Mouse (Mus musculus): ENCODE measurements around the gene Mns1. TPM values are rescaled to one million over a fixed set of nuclear protein-coding genes. Genes with fewer than 3 reads are reported as not detected.
A peak's percentile ranks its signal among the peaks of the same experiment; 100 is the strongest.

The Mns1 gene
- total RNA-seq, 4 experiments from 2014 or later: 0.12 to 0.22 (median 0.14) TPM; not detected in 1

- no peak for DNase-seq (ENCODE audit: low spot score)
Observed at GRCm38 (mm10) chr9:72468616-72469015, 30.8 kb downstream of the Mns1 start.

DNA sequence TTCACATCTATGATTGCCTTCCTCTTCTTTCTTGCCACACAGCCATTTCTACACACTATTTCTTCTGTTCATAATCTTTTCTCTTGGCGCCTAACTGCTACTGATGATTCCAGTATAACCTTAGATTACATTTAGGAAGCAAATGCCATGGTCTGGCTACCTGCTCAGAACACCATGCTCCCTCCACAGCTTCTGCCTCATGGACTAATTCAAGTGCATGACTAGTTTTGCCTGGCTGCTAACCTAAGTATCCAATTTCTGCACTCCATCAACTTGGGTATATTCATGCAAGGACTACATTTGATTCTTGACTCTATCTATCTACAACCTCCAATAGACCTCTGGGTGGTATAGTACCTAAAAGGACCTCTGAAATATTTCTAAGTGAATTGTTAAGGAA, 32.0 kb downstream of the Mns1 start:
- no peak for DNase-seq (ENCODE audit: low spot score)

GRCm38 (mm10) chr9:72475511-72475910, 37.7 kb downstream of the Mns1 start:
- no peak for DNase-seq (ENCODE audit: low spot score)

DNA sequence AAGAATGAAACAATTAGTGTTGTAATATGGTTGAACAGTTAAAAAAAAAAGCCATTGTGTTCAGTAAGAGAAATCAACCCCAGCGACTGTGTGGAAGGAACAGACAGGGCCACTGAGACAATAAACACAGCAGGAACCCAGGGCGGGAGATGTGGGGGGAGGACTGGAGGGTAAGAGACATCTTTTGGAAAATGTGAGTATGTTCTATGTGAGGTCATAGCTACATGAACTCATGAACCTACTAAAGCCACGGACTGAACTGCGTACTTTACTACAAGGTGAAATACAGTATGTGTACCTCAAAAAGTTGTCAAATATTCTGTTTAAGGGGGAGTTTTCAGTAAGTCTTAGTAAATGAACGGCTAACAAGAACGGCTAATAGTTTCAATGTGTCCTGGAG, 39.5 kb downstream of the Mns1 start:
- no peak for DNase-seq (ENCODE audit: low spot score)

GRCm38 (mm10) chr9:72479276-72479675, 41.5 kb downstream of the Mns1 start:
- DNase-seq (ENCODE audit: low spot score): no peak

DNA sequence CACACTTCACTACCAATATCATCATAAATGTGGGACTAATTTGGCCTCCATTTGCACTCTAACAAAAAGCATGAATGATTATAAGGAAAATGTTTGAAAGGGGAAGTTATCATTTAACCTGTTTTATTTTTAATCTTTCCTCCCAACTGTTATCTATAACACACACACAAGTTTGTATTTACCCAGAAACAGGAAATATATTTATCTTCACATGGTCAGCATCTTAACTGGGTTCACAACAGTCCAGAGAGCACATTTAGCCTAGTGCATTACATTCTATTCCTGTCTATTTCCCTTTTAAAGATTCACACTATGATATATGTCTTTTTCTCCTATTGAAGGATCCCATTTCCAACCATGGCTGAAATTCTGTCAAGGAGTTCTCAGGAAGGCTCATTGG, 50.7 kb downstream of the Mns1 start:
- no peak for DNase-seq (ENCODE audit: low spot score)

DNA sequence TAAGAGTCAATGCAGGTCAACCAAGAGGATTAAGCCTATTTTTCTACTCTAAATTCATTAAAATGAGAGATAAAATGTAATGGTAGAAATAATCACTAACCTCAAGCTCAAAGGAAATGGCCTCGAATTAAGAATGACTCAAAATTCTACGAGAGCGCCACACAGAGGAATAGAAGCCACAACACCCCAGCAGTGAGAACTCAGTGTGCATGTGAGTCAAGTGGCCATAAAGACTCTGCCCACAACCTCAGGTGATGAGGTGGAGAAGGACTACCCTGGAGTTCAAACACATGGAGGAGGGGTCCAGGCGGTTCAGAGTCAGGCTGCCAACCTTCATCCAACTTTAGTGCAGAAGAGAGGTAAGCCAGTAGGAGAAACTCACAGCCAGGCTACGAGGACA, 51.3 kb downstream of the Mns1 start:
- DNase-seq (ENCODE audit: low spot score): no peak

DNA sequence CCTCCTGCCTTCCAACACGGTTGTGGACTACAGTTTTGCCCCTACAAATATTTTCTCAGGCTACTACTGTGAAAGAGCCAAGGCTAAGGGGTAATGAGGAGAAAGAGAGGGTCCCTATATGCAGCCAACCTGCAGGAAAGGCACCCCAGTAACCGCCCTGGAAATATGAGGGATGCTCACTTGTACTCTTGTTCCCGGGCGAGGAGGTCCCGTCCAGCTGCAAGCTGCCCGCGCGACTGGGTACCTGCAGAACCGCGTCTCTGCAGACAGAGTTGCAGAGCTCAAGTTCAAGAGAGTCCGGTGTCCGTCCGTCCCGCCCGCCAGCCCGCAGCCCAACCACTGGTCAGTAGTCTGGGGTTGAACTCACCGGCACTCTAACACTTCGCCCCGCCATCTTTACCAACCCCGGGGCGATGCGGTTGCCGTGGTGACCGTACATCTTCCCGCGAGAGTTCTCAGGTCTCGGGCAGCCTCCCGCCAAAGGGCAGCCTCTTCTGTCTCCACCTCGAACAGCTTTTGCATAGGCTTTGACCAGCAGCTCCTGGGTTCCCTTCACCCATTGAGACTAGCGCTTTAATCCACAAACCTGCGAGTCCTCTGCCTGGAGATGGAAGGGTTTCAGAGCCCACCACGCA, 53.9 kb downstream of the Mns1 start:
- DNase-seq (ENCODE audit: low spot score): peak; percentile 87

- no peak for DNase-seq (ENCODE audit: low spot score)
Observed at GRCm38 (mm10) chr9:72492194-72492565, 54.4 kb downstream of the Mns1 start, which contains the start of gene Tex9. TSS of gene Tex9 (minus strand) at chr9:72492212.

DNA sequence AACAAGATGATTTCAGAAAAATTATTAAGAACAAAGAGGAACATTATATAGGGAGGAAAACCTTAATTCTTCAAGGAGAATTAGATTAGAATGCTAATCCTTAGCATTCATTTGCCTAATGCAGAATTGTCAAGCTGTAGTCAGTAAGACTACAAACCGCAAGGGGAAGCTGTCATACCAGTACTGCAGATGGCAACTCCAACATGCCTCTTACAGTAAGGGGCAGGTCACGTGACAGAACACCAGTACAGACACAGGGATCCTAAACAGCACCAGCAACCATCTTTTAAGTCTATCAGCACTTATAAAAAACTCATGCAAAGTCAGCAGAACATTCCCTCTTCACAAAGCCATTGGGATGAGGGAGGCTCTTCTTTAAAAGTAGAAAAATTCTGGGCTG, 55.7 kb downstream of the Mns1 start:
- DNase-seq (ENCODE audit: low spot score): no peak

DNA sequence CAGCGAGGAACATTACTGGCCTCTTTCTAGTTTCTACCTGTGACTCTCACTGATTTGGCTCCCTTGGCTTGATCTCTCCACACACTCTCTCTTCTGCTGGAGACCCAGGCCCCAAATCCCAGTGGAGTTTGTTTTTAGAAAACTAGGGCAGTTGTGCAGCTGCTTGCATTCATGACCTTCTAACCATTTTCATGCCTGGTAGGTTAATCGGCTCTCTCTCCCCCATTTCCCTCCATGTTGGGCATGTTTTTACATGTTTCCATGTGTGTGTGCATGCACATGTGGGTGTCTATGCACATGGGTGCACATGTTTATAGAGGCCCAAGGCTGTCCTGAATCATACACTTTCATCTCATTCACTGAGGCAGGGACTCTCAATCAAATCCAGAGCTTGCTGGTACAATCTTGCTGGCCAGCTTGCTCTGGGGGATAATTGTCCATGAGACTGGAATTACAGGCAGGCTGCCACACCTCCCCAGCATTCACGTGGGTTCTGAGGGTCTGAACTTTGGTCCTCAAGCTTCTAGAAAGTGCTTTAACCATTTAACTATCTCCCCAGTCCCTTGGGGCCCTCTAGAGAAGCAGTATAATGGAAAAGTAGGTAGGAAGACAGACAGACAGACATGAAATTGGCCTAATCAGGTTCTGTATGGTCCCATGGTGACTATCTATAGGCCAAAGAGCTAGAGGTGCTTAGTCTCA, 56.3 kb downstream of the Mns1 start:
- no peak for DNase-seq (ENCODE audit: low spot score)

GRCm38 (mm10) chr9:72496691-72497090, 58.9 kb downstream of the Mns1 start:
- DNase-seq (ENCODE audit: low spot score): no peak

DNA sequence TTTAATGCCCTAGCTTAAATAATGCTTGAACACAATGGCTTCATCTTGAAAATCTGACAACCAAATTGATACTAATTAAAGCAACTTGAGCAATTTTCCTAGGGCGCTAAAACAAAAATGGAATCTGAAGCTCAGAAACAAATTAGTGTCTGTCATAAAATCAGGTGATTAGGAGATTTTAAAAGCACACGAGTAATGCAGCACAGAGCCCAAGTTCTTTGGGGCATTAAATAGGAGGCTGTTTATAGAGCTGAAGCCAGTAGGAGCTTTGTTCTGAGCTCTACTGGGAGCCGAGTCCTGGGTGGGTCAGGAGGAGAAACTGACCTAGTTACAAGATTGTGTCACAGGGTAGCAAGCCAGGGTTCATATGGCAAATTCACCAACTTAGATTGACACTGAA, 59.4 kb downstream of the Mns1 start:
- no peak for DNase-seq (ENCODE audit: low spot score)

Small RNAs within 50 kb of the gene (microRNA-seq; reads per million reads assigned to microRNA genes)
- not detected for gene Gm28010

Other genes starting within 250 kb of the Mns1 start
- gene Zfp280d, start 163.2 kb upstream of the Mns1 start, total RNA-seq (2022): 10 to 100 TPM; 13.9 to 23.0 (median 20.5) TPM
- 1 to 10 TPM; 2.0 to 2.6 (median 2.4) TPM for gene Tex9, start 54.2 kb downstream of the Mns1 start, total RNA-seq (2022)
- gene Rfx7, start 94.2 kb downstream of the Mns1 start, total RNA-seq (2022): 1 to 10 TPM; 7.4 to 8.9 (median 8.7) TPM
- gene Nedd4, start 224.3 kb downstream of the Mns1 start, total RNA-seq (2022): 100 to 1,000 TPM; 344 to 366 (median 354) TPM